Mouse (Mus musculus): ENCODE results near the gene Gm8050.
"Not testable (repeated sequence)": the region's sequence is repeated elsewhere in the genome, so short reads cannot be mapped to it uniquely, and the experiment has no call there.

- not testable (repeated sequence) for TF ChIP-seq CTCF (IDR thresholded peaks at IDR 0.05; ENCODE audit: low read depth); EP300 (optimal IDR thresholded peaks at IDR 0.05)
These were observed at the start of gene Gm8050 for GRCm38 (mm10) chr14:6720151-6720550.

Data from stomach, postnatal 0 days (tissue).